Mouse (Mus musculus): ENCODE measurements around the gene Grid1.

The Grid1 gene

GRCm38 (mm10) chr14:35219021-35219420, 399.1 kb downstream of the Grid1 start:
- DNase-seq (ENCODE audit: low read depth) = no peak

DNA sequence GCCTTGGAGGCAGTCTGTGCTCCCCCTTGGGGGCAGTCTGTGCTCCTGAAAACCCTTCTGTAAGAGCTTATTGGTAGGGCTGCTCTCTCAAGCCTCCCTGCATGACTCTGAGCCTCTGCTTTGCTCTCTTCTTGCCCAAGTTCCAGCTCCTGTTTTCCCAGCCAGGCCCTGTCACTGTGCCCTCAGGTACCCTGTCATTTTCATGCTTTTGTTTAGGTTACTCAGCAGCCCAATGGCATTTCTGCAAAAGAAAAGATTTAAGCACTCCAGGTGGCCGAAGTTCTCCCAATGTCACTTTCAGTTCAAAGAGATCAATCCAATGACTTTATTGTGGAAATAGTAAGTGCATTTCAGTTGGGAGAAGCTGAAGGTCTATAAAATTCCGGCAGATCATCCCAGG, 402.3 kb downstream of the Grid1 start:
- no peak for DNase-seq (ENCODE audit: low read depth)

- no peak for DNase-seq (ENCODE audit: low read depth)
These were observed 407.7 kb downstream of the Grid1 start for GRCm38 (mm10) chr14:35227581-35227980.

- no peak for DNase-seq (ENCODE audit: low read depth)
These were observed 411.5 kb downstream of the Grid1 start for GRCm38 (mm10) chr14:35231384-35231783.

GRCm38 (mm10) chr14:35242882-35243281, 423.0 kb downstream of the Grid1 start:
- DNase-seq (ENCODE audit: low read depth) = no peak

DNA sequence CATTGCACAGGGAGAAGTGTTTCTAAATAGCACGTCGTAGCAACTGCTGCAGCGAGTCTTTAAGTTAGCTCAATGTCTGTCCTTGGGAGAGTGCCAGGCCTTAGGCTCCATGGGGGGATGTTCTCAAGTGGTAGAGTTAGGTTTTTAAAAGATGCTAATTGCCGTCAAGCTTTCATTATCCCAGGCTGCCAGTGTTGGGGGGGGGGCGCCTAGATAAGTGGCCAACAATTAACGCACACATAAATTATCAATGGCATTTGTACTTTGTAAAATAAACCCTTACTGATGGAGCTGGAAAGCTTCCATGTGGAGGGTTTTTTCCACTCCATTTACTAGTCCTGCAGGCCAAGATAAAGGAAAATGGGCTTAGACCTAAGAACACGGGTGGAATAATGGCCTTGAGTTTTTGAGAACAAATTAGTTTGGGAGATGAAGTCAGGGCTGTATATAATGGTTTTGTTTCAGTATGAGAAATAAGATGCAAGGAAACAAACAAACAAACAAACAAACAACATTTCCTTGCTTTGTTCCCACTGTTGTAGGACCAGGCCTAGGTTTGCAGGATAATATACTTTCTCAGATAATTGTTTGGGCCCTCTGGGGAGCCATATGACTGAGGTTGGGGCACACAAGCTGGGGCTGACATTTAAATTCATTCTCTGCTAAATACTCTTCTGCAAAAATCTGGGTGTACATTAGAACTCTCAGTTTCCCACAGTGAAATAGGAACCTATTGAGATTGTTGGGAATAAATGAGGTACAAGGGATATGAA, 425.1 kb downstream of the Grid1 start:
- no peak for DNase-seq (ENCODE audit: low read depth)

GRCm38 (mm10) chr14:35250412-35250811, 430.5 kb downstream of the Grid1 start:
- no peak for DNase-seq (ENCODE audit: low read depth)

- no peak for DNase-seq (ENCODE audit: low read depth)
These were observed 434.6 kb downstream of the Grid1 start for GRCm38 (mm10) chr14:35254477-35254876.

- no peak for DNase-seq (ENCODE audit: low read depth)
These were observed 450.4 kb downstream of the Grid1 start for GRCm38 (mm10) chr14:35270260-35270659.

GRCm38 (mm10) chr14:35309201-35309600, 489.3 kb downstream of the Grid1 start:
- DNase-seq (ENCODE audit: low read depth) = no peak

- DNase-seq (ENCODE audit: low read depth) = no peak
These were observed 493.7 kb downstream of the Grid1 start for GRCm38 (mm10) chr14:35313380-35314299.

GRCm38 (mm10) chr14:35326306-35326705, 506.4 kb downstream of the Grid1 start:
- DNase-seq (ENCODE audit: low read depth) = peak; percentile 19

GRCm38 (mm10) chr14:35336561-35336960, 516.7 kb downstream of the Grid1 start:
- DNase-seq (ENCODE audit: low read depth) = no peak

GRCm38 (mm10) chr14:35356011-35356410, 536.1 kb downstream of the Grid1 start:
- no peak for DNase-seq (ENCODE audit: low read depth)

- no peak for DNase-seq (ENCODE audit: low read depth)
These were observed 536.7 kb downstream of the Grid1 start for GRCm38 (mm10) chr14:35356480-35357085.

DNA sequence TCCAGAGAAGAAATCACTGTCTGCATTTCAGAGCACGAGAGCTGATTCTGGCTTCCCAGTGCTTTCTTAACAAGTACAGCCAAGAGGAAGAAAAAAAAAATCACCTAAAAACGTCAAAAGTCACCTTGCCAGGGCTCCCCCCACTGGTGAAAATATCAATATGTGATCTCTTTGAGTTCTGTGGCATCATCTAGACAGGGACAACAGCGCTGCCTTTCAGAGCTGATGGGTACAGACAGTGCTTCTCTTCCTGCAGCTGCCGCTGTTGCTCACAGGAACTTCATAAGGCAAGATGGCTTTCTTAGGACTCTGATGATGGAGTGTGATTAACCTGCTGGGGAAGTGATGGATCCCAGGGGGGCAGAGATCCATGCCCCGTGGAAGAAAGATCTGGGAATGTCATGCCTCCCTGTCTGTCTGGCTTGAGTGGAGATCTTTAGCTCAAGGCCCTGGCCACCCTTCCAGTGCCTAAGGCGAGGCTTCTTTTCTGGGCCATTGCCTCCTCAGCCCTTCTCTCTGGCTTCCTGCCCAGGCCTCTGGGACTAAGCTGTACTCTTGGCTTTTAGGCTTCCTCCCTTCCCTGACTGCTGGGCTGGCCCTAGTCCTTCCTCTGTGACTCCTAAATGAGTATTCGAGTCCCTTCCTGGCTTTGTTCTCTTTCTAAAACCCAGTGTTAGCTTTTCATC, 538.4 kb downstream of the Grid1 start:
- no peak for DNase-seq (ENCODE audit: low read depth)

GRCm38 (mm10) chr14:35365177-35365944, 545.5 kb downstream of the Grid1 start:
- no peak for DNase-seq (ENCODE audit: low read depth)

- DNase-seq (ENCODE audit: low read depth) = no peak
These were observed 554.5 kb downstream of the Grid1 start for GRCm38 (mm10) chr14:35374374-35374773.

GRCm38 (mm10) chr14:35393591-35393990, 573.7 kb downstream of the Grid1 start:
- no peak for DNase-seq (ENCODE audit: low read depth)

GRCm38 (mm10) chr14:35404249-35404908, 584.5 kb downstream of the Grid1 start:
- no peak for DNase-seq (ENCODE audit: low read depth)

DNA sequence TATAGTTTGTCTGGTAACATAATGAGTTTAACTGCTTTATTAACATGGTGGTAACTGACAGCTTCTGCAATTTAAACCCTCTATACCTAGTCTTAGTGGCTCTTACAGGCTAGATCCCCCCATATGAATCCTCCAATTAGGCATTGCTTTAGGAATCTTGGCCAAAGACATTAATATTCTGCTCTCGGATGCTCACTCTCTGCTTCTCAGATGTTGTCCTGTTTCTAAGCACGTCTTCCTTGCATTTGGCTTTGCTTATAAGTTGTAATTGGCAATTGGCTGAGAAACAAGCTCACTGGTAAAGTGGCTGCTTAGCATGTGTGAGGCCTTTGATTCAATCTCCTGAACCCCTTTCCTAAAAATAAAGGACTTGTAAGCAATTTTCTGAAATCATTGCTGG, 610.4 kb downstream of the Grid1 start:
- no peak for DNase-seq (ENCODE audit: low read depth)

Data from NIH3T3 (cell line).